Mouse (Mus musculus) heart, adult 11 months (tissue): ENCODE data around the gene Pdzd3.

Source experiments
- DNase-seq: peaks from one replicate; pipeline ENCODE4 v3.0.0; 2022

Pdzd3 gene

DNA sequence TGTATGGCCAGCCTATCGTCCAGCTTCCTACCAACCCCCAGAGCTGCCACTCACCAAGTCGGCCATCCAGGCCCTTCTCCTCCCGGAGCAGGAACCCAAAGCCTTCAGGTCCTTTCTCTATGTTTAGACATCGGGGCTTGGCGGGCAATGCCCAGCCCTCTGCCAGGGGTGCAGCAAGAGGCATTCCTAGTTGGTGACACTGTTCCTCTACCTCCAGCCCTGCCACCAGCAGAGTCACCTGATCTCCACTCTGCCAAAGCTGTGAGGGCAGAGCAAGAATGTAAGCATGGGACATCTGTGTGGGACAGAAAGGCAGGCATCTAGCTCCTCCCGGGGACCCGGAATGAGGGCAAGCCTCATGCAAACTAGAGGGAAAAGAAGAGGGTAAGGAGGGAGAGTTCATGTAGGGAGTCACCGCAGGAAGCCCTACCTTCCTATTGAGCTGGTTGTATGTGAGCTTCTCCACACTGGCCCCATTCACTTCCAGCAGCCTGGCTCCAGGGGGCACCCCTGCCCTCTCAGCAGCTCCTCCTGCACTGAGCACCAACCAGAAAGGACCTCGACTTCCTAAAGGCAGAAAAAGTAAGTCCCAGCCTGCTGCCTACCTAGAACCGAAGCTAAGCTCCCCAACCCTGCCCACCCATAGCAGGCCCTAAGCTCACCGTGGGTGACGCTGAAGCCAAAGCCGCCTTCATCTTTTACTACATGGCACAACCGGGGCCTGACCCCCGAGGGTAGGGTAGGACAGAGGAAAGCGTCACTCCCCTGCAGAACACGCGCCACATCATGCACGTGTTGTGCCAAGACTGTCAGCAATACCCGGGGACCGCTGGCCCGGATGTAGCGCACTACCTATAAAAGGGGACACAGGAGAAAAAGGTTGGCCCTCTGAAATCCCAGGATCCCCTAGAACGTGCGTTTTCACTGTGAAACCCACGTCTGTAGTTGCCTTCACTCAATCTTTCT is 1.8 kb downstream of the Pdzd3 start:
- peak; percentile 96 for DNase-seq

- DNase-seq, result no peak
These were observed 3.4 kb downstream of the Pdzd3 start for GRCm38 (mm10) chr9:44247907-44248306.

DNA sequence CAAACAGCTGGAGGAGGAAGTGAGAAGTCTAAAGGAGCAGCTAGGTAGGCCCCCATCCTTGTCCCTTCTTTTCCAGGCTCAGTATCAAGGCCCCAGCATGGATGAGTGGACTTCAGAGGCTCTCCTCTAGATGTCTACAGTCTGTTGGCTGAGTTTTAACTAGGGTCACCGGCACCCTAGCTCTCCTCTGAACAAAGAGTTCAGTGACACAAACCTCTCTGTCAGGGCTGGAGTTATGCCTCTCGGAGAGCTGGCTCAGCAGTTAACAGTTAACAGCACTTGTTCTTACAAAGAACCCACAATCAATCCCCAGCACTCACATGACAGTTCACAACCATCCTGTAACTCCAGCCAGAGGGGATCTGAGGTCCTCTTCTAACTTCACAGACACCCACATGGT is 7.7 kb downstream of the Pdzd3 start:
- DNase-seq, result no peak

- DNase-seq, result no peak
These were observed 9.9 kb downstream of the Pdzd3 start for GRCm38 (mm10) chr9:44241418-44241817.

DNA sequence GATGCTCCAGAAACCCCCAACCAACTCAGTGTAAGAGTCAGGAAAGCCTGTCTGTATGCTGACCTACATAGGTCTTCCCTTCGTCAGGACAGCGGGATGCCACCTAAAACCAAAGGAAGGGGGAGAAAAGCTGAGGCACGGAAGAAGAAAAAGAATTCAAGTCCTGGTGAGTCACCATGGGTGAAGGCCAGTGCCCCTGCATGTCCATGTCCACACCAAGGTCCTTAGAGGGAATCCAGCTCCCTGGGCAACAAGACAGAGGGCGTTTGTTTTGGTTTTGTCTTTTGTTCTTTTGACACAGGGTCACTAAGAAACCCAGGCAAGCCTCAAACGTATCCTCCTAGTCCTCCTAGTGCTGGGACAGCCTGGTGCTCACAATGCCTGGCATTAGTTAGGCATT is 10.4 kb downstream of the Pdzd3 start:
- DNase-seq, result no peak

GRCm38 (mm10) chr9:44240399-44240798 is 10.9 kb downstream of the Pdzd3 start, which contains the start of gene Ccdc153:
TSS of gene Ccdc153 (plus strand) at chr9:44240676.
- DNase-seq, result no peak

GRCm38 (mm10) chr9:44239447-44239846 is 11.8 kb downstream of the Pdzd3 start:
- no peak for DNase-seq

DNA sequence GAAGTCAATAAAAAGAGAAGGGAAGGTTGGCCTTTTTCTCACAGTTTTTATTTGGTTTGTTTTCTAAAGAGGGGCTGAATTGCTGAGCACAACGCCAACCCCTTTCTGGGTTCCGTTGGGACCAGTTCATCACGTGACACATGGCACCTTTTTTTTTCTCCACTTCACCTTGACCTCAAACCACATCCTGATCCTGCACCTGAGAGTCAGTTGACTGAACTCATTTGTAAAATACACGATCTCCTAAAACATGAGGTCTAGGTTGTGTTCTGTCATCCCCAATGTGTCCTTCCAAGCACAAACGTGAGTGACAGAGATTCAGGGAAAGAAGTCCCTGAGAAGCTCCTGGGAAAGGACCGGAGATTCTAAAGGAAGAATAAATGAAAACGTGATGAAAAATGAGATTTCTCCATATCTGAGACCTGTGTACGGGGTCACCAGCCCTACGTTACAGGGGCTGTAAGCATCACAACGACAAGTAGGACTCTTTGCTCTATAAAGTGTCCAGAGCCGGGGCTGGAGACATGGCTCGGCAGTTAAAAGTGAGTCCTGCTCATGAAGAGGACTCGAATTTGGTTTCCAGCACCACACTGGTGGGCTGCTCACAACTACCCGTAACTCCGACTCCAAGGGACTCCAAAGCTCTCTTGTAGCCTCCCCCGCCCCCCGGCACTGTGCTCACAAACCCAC is 12.6 kb downstream of the Pdzd3 start:
- DNase-seq, result no peak

- no peak for DNase-seq
These were observed 14.1 kb downstream of the Pdzd3 start for GRCm38 (mm10) chr9:44237128-44237527.

DNA sequence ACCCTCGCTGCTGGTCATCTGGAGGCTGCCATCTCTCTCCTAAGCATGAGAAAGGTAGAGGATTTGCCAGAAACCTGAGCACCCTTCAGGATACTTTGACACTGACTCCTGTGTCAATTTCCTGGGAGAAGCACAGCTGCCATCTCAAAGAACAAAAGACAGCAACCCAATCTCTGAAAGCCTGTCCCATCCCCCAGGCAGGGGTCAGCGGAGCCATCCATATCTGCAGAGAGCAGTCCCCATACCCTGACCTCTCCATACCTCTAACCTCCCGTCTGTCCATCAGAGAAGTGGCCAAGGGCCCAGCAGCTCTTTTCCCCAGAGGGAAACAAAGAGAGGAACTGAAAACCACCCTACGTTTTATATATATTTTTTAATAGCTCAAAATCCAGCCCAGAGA is 14.7 kb downstream of the Pdzd3 start:
- DNase-seq, result peak; percentile 91

DNA sequence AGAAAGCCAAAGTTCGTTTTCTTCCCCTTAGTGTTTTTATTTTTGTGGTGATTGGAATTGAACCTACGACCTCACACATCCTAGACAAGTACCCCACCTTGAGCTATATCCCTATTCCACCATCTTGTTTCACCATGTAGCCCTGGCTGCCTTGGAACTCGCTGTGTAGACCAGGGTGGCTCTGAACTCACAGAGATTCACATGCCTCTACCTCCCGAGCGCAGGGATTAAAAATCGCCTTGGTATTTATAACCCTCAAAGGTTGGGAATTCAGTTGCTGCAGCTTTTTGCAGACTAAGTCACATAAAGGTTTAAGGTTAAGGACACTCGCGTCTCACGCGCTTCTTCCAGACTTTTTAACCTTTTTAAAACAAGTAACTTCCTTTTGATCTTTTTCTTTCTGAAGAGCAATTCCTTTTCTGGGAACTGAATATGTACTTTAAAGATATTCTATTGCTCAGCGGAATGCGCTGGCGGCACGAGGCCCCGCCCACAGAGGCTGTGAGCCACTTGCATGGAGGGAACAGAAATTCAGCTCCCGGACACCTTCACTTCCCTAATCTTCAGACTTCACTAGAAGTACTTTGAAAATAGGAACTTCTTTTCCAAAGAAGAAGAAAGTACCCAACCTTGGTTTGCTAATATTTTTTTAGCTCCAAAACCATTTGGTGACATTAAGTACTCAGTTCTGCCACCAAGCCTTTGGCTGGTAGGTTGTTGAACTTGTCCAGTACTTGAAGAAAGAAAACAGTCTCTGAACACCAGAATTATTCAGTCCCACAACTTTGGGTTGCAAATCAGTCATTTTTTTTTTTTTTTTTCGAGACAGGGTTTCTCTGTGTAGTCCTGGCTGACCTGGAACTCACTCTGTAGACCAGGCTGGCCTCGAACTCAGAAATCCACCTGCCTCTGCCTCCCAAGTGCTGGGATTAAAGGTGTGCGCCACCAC is 16.5 kb downstream of the Pdzd3 start:
- peak; percentile 97 for DNase-seq

GRCm38 (mm10) chr9:44233802-44234478 is 17.3 kb downstream of the Pdzd3 start, which contains the start of gene Cbl:
TSS of gene Cbl (minus strand) at chr9:44234049.
- DNase-seq, result peak; percentile 100

- DNase-seq, result no peak
These were observed 18.1 kb downstream of the Pdzd3 start for GRCm38 (mm10) chr9:44233021-44233801.

DNA sequence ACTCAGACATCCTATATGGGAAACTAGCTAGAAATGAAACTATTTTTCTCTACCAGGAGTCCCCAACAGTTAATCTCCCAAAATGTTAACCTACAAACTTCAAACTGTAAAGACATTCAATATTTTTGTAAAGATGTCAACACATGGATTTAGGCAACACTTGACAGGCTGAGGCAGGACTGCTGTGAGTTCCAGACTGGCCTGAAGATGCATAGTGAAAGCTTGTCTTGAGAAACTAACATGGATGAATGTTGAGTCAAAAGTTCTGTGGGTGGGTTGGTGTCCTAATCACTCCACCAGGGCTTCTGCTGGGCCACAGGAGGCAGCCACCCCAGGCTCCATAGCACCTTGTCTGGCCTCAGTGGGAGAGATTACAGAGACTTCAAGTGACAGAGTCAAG is 19.7 kb downstream of the Pdzd3 start:
- DNase-seq, result no peak

- DNase-seq, result no peak
These were observed 25.3 kb downstream of the Pdzd3 start for GRCm38 (mm10) chr9:44225993-44226392.

DNA sequence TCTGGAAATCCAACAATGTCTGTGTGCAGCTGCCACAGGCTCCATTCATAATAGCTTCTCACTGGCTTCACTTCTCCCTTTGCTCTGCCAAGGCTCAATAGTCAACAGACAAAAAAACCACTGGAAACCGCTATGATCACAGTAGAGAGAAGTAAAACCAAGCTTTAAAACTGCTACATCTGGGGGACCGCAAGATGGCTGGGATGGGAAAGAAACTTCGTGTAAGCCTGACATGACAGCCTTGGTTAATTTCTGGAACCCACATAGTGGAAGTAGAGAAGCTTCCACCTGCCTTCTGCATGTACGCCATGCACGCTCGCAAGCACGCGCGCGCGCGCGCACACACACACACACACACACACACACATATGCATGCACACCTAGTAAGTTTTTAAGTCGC is 37.7 kb downstream of the Pdzd3 start:
- DNase-seq, result no peak

DNA sequence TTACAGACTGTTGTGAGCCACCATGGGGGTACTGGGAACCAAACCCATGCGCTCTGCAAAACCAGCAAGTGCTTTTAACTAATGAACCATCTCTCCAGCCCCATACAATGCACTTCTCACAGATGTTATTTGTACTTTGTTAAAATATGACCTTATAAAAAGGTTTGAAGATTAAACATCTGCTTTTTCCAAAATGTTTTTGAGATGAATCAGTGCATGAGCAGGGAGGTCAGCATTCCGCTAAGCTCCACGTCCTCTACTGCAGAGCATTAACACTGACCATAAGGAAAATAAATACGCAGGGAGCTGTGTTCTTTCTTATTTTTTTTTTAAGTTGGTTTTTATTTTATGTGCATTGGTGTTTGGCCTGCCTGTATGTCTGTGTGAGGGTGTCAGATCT is 38.9 kb downstream of the Pdzd3 start:
- DNase-seq, result no peak

- DNase-seq, result no peak
These were observed 41.9 kb downstream of the Pdzd3 start for GRCm38 (mm10) chr9:44209416-44209815.

- DNase-seq, result no peak
These were observed 43.4 kb downstream of the Pdzd3 start for GRCm38 (mm10) chr9:44207840-44208239.

- no peak for DNase-seq
These were observed 50.8 kb downstream of the Pdzd3 start for GRCm38 (mm10) chr9:44200458-44200857.

DNA sequence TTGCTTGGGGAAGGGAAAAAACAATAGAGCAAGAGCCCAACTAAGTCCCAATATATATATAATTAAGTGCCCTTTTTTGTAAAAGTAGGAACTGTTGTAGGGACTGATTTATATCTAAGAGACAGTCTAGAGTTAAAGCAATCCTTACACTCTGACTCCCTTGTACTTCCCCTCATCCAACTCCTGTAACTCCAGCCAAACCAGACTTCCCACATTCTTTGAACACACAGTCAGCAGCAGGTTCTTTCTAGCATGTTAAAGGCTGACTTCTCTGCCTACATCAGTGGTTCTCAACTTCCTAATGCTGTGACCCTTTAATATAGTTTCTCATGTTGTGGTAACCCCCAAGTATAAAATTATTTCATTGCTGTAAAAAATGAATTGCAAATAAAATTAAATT is 51.7 kb downstream of the Pdzd3 start:
- DNase-seq, result peak; percentile 34
